Comparison of ENCODE assay signal across 35 mouse cellular contexts in genomic region chr2:157132086-157132485, GRCm38 (mm10). TPM values are rescaled to one million over a fixed set of nuclear protein-coding genes. Genes with fewer than 3 reads are reported as not detected.
A peak's percentile ranks its signal among the peaks of the same experiment; 100 is the strongest.
DNase-seq lines count a peak whose midpoint lies in the region; TF ChIP-seq lines count a peak whose summit lies in the region.
"Had no signal": no experiment of that assay in that cellular context is flagged by ENCODE, and none has a peak within 500 bp of the region (broad histone marks: within the 10 kb centered on the region; RNA-seq: fewer than 3 reads in every experiment).

No protein-coding gene starts in this region.

- TF ChIP-seq CTCF in heart, adult 2 months (IDR thresholded peaks at IDR 0.05) = no peak
- no peak for TF ChIP-seq CTCF in spleen, adult 2 months (IDR thresholded peaks at IDR 0.05; ENCODE audit: extremely low read depth, insufficient read depth, insufficient read length, insufficient replicate concordance)

- 61% methylated on average over 1 of the region's 1 CpGs for WGBS in heart, adult 2 months
- 56% methylated on average over 1 of the region's 1 CpGs for WGBS in spleen, adult 2 months
- WGBS in macrophage (ENCODE audit: missing documents) = 83% methylated on average over 1 of the region's 1 CpGs

- peaks cover 8% of the 10 kb centered on the region for H3K4me1 ChIP-seq in heart, adult 2 months (ENCODE audit: control insufficient read depth, insufficient read depth, low read length)
- peaks cover 19% of the 10 kb centered on the region; the same call in 1 of the 2 replicates for H3K4me1 ChIP-seq in spleen, adult 2 months (ENCODE audit: control insufficient read depth, insufficient read depth, insufficient read length)
- H3K4me1 ChIP-seq: hindbrain, embryonic 12.5 days had no signal

- peak in 1 of 2 experiments; percentile 10 for DNase-seq in heart, adult 2 months
- DNase-seq in heart, postnatal 36 days = no peak
- DNase-seq in spleen, adult 2 months (ENCODE audit: low read depth in 1 of 2, low spot score in 2 of 2) = no peak
- DNase-seq in spleen, postnatal 14 days (ENCODE audit: low spot score in 2 of 2) = no peak
- peak; percentile 45 for DNase-seq in induced T-regulatory cell, adult 2 months (ENCODE audit: low read depth)
- DNase-seq in urinary bladder, postnatal 10 days (ENCODE audit: low spot score) = no peak
- no peak for DNase-seq in frontal cortex, postnatal 25 days (ENCODE audit: low spot score in 2 of 2)
- DNase-seq: adrenal gland, postnatal 10 days; cerebellum, adult 11 months; cerebellum, adult 9-11 months; heart, postnatal 14 days; kidney, adult 18-20 months; layer of hippocampus, adult 9-11 months; lung, postnatal 14 days; retina, postnatal 1 day; right cerebral cortex, postnatal 25 days; thymus, adult 2 months; thymus, postnatal 4 days had no signal

- TF ChIP-seq POLR2A in heart, adult 2 months (IDR thresholded peaks at IDR 0.05; ENCODE audit: insufficient read depth, low read depth, low read length) = no peak
- no peak for TF ChIP-seq POLR2A in spleen, adult 2 months (IDR thresholded peaks at IDR 0.05; ENCODE audit: low read depth, low read length)

- intact Hi-C loops in heart, adult 2 months (cut with DNase I) = no loop called here
- intact Hi-C loops in heart, postnatal 36 days (cut with DNase I) = no loop called here

- H3K27me3 ChIP-seq in heart, adult 2 months (ENCODE audit: control insufficient read depth, insufficient read depth, low read length) = no peaks in the 10 kb centered on the region
- no peaks in the 10 kb centered on the region for H3K27me3 ChIP-seq in spleen, adult 2 months (ENCODE audit: control insufficient read depth, insufficient read depth, low read length)
- H3K27me3 ChIP-seq: forebrain, embryonic 15.5 days; heart, embryonic 12.5 days; hindbrain, embryonic 12.5 days; neural tube, embryonic 13.5 days; stomach, embryonic 15.5 days had no signal

- no peak overlapping the region for H3K9ac ChIP-seq in heart, adult 2 months (ENCODE audit: low read depth, low read length)
- H3K9ac ChIP-seq: forebrain, embryonic 15.5 days; heart, embryonic 12.5 days; hindbrain, embryonic 12.5 days; neural tube, embryonic 13.5 days; stomach, embryonic 15.5 days had no signal

- H3K27ac ChIP-seq in heart, adult 2 months = peak overlapping the region; percentile 18; the same call in 1 of the 2 replicates
- H3K27ac ChIP-seq in spleen, adult 2 months (ENCODE audit: insufficient read depth, low read length) = peak overlapping the region; percentile 67
- H3K27ac ChIP-seq in macrophage = peak overlapping the region; percentile 84
- H3K27ac ChIP-seq: embryonic facial prominence, embryonic 10.5 days; forebrain, embryonic 15.5 days; hindbrain, embryonic 12.5 days; kidney, postnatal 0 days; neural tube, embryonic 13.5 days; stomach, embryonic 15.5 days had no signal

- peaks cover 8% of the 10 kb centered on the region for H3K36me3 ChIP-seq in heart, adult 2 months (ENCODE audit: control insufficient read depth, insufficient read depth, low read length)
- H3K36me3 ChIP-seq in spleen, adult 2 months (ENCODE audit: control insufficient read depth, insufficient read depth, low read length) = peaks cover 16% of the 10 kb centered on the region
- H3K36me3 ChIP-seq in macrophage (ENCODE audit: inconsistent target) = peaks cover 19% of the 10 kb centered on the region
- H3K36me3 ChIP-seq: forebrain, embryonic 15.5 days; hindbrain, embryonic 12.5 days; neural tube, embryonic 13.5 days; stomach, embryonic 15.5 days had no signal

- no peak for TF ChIP-seq EP300 in heart, adult 2 months (IDR thresholded peaks at IDR 0.05; ENCODE audit: insufficient read depth, low read depth, low read length)

- no peak overlapping the region for H3K4me3 ChIP-seq in heart, adult 2 months
- no peak overlapping the region for H3K4me3 ChIP-seq in spleen, adult 2 months (ENCODE audit: extremely low read depth, insufficient read depth, insufficient read length)
- no peak overlapping the region; the same call in 1 of the 2 replicates for H3K4me3 ChIP-seq in macrophage (ENCODE audit: inconsistent target)
- H3K4me3 ChIP-seq: embryonic facial prominence, embryonic 10.5 days; forebrain, embryonic 15.5 days; heart, embryonic 12.5 days; hindbrain, embryonic 12.5 days; myocyte; neural tube, embryonic 13.5 days; stomach, embryonic 15.5 days had no signal

- H3K79me2 ChIP-seq in heart, adult 2 months (replicated peaks; ENCODE audit: control insufficient read depth, insufficient read depth, low read length) = no peaks in the 10 kb centered on the region
- H3K79me2 ChIP-seq in macrophage (ENCODE audit: inconsistent target) = peaks cover 78% of the 10 kb centered on the region

RNA-seq across cellular contexts. Expression of gene Samhd1, which starts 3.0 kb away (rescaled TPM):
- total RNA-seq in heart, adult 2 months (2021) = 10 to 100 TPM; 22.7 to 23.8 TPM
- polyA plus RNA-seq in heart, adult 2 months (2012; rRNA removed) = 19.8 and 22.7 TPM in 2 replicates
- total RNA-seq in heart, postnatal 36 days (2021) = 10 to 100 TPM; 21.9 to 29.5 TPM
- 120 and 145 TPM in 2 replicates for polyA plus RNA-seq in spleen, adult 2 months (2012; rRNA removed)
- 1,000 to 10,000 TPM in 14 of 26 experiments, 100 to 1,000 TPM in 12; 128 to 4,072 (median 1,137) TPM for total RNA-seq in macrophage (2018; cell fraction: chromatin; rRNA removed)
- 1,000 to 10,000 TPM in 12 of 26 experiments, 100 to 1,000 TPM in 14; 356 to 1,418 (median 770) TPM for total RNA-seq in macrophage (2018; cell fraction: cytosol; rRNA removed)
- 1,000 to 10,000 TPM in 13 of 26 experiments, 100 to 1,000 TPM in 13; 181 to 3,071 (median 1,067) TPM for total RNA-seq in macrophage (2018; cell fraction: nucleus; rRNA removed)
- polyA plus RNA-seq in macrophage (2018) = 206 to 608 TPM (median 460 TPM) in 3 replicates

RNA-seq across cellular contexts. Expression of gene Tldc2, which starts 45.2 kb away (rescaled TPM):
- total RNA-seq in heart, adult 2 months (2021) = not detected
- polyA plus RNA-seq in heart, adult 2 months (2012; rRNA removed) = not detected in 2 replicates
- total RNA-seq in heart, postnatal 36 days (2021) = not detected
- not detected in 2 replicates for polyA plus RNA-seq in spleen, adult 2 months (2012; rRNA removed)
- total RNA-seq in macrophage (2018; cell fraction: chromatin; rRNA removed) = 1 to 10 TPM in 2 of 26 experiments, not detected in 24; 1.6 to 2.6 TPM
- total RNA-seq in macrophage (2018; cell fraction: cytosol; rRNA removed) = not detected
- total RNA-seq in macrophage (2018; cell fraction: nucleus; rRNA removed) = not detected
- polyA plus RNA-seq in macrophage (2018) = not detected in 3 replicates
- total RNA-seq: adrenal gland, postnatal 10 days; common myeloid progenitor, adult 5-6 weeks; gastrocnemius, postnatal 4 days; heart, postnatal 14 days; left cerebral cortex, adult 8-10 months; megakaryocyte-erythroid progenitor cell, adult 5-6 weeks had no signal
- polyA plus RNA-seq: embryonic facial prominence, embryonic 10.5 days; forebrain, embryonic 15.5 days; heart, embryonic 12.5 days; hindbrain, embryonic 12.5 days; inflammation-experienced regulatory T-cells, adult 6 months; limb, embryonic 11.5 days; liver, embryonic 16.5 days; midbrain, embryonic 16.5 days; myocyte; neural tube, embryonic 13.5 days; stomach, embryonic 15.5 days; thymus, adult 2 months had no signal

RNA-seq across cellular contexts. Expression of gene Soga1, which starts 53.0 kb away (rescaled TPM):
- 10 to 100 TPM; 10.0 to 11.7 TPM for total RNA-seq in heart, adult 2 months (2021)
- polyA plus RNA-seq in heart, adult 2 months (2012; rRNA removed) = 4.8 and 6.6 TPM in 2 replicates
- 10 to 100 TPM; 11.5 to 13.4 TPM for total RNA-seq in heart, postnatal 36 days (2021)
- polyA plus RNA-seq in spleen, adult 2 months (2012; rRNA removed) = 5.3 and 5.4 TPM in 2 replicates
- total RNA-seq in macrophage (2018; cell fraction: chromatin; rRNA removed) = 100 to 1,000 TPM in 1 of 26 experiments, 10 to 100 TPM in 25; 12.2 to 152 (median 35.2) TPM
- total RNA-seq in macrophage (2018; cell fraction: cytosol; rRNA removed) = 10 to 100 TPM in 14 of 26 experiments, 1 to 10 TPM in 12; 5.1 to 30.7 (median 12.8) TPM
- 10 to 100 TPM in 25 of 26 experiments, 1 to 10 TPM in 1; 10.0 to 61.1 (median 26.6) TPM for total RNA-seq in macrophage (2018; cell fraction: nucleus; rRNA removed)
- 8.1 to 15.4 TPM (median 10.2 TPM) in 3 replicates for polyA plus RNA-seq in macrophage (2018)

Comparison
In these comparisons a context has a peak if more than half of its experiments do, and no peak if none do; other contexts are left out.
1. H3K27ac ChIP-seq: peak in every context shown above with its lines; median percentile 84 in macrophage; 67 in spleen, adult 2 months; 18 in heart, adult 2 months.